Mouse (Mus musculus): ENCODE measurements around the gene Adarb1.

DNA sequence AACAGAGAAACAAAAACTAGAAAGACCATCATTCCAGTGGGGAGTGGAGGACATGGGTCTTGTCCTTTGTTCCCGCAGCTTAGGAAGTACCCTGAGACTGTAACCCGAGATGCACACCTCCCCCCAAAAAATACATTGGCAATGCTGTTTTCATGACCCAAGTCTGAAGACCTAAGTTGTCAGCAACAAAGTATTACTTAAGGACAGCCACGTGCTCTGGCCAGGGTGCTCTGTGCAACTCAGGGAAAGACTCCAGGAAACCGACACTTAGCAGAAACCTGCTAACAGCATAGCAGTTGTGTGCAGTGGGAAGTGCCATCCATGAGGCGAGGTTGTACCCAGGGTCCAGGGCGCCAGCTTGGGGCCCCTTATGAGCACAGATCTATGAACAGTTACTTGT is 22.2 kb upstream of the Adarb1 start:
- TF ChIP-seq CTCF (IDR thresholded peaks at IDR 0.05; ENCODE audit: low read depth) (no peak), EP300 (IDR thresholded peaks at IDR 0.05; ENCODE audit: low read depth) (no peak)

Measured in liver, embryonic 14.5 days (tissue).